Mouse (Mus musculus) hindbrain, embryonic 10.5 days (tissue): ENCODE results near the gene Eps8. TPM values are rescaled to one million over a fixed set of nuclear protein-coding genes. Genes with fewer than 3 reads are reported as not detected.

Experiments
- DNase-seq: peaks from one replicate; pipeline ENCODE4 v3.0.0-alpha.2; 2017; ENCODE audit warnings: low spot score
- H3K27ac ChIP-seq: fragments of 300-500 bp; sonication (generic); 2 replicates; pipeline ENCODE4 v1.5.1; 2016; ENCODE audit warnings: mild to moderate bottlenecking, moderate library complexity
- H3K27me3 ChIP-seq: fragments of 300-500 bp; sonication (generic); 2 replicates; pipeline ENCODE4 v1.6.1; 2016; ENCODE audit warnings: mild to moderate bottlenecking; ENCODE audit not compliant: poor library complexity, insufficient read depth, severe bottlenecking
- H3K36me3 ChIP-seq: fragments of 300-500 bp; sonication (generic); 2 replicates; pipeline ENCODE4 v1.6.1; 2016; ENCODE audit warnings: mild to moderate bottlenecking, moderate library complexity
- H3K4me1 ChIP-seq: fragments of 300-500 bp; sonication (generic); replicated peaks from 2 replicates; pipeline ENCODE4 v1.6.1; 2016; ENCODE audit warnings: mild to moderate bottlenecking
- H3K4me3 ChIP-seq: fragments of 300-500 bp; sonication (generic); 2 replicates; pipeline ENCODE4 v1.5.1; 2016; ENCODE audit warnings: mild to moderate bottlenecking, moderate library complexity
- H3K9me3 ChIP-seq: fragments of 300-500 bp; sonication (generic); 2 replicates; pipeline ENCODE4 v1.6.1; 2016; ENCODE audit warnings: mild to moderate bottlenecking, moderate library complexity
- WGBS: fragments of 180-500 bp; shearing (Covaris S2); methylation state at CpG from one replicate; pipeline ENCODE4 v1.1.7; 2016; 5-methylcytosine and 5-hydroxymethylcytosine counted together
- polyA plus RNA-seq: library from polyadenylated mRNA; unstranded; fragments of >200 nt; fragmentation: Nextera tagmentation; extraction: Ambion mirVana; gene quantifications from 2 replicates; pipeline ENCODE4 v1.2.1, GENCODE M21; 2016

Eps8 gene
- polyA plus RNA-seq, 1 experiment from 2014 or later: 5.8 TPM

- Histone ChIP-seq H3K27me3 (no peaks in the 10 kb centered on the region; the same call in 1 of the 2 replicates), H3K4me1 (peaks cover 36% of the 10 kb centered on the region), H3K9me3 (0 out of 2 replicates have a peak, but pooled peaks cover 2% of the 10 kb centered on the region), H3K36me3 (no peaks in the 10 kb centered on the region), H3K4me3 (peak overlapping the region; percentile 27), H3K27ac (peak overlapping the region; percentile 73)
- DNase-seq: peak; percentile 42
- 5% methylated on average over 10 of the region's 10 CpGs for WGBS
Measured at GRCm38 (mm10) chr6:137542231-137543152, 112.2 kb downstream of the Eps8 start.

- WGBS: 47% methylated on average over 17 of the region's 17 CpGs
- H3K4me3 ChIP-seq: no peak overlapping the region
- no peaks in the 10 kb centered on the region for H3K36me3 ChIP-seq
- no peaks in the 10 kb centered on the region; the same call in 1 of the 2 replicates for H3K27me3 ChIP-seq
- H3K27ac ChIP-seq: peak overlapping the region; percentile 72; the same call in 1 of the 2 replicates
- no peak for DNase-seq
- H3K9me3 ChIP-seq: 0 out of 2 replicates have a peak, but pooled peaks cover 2% of the 10 kb centered on the region
- peaks cover 36% of the 10 kb centered on the region for H3K4me1 ChIP-seq
Measured at GRCm38 (mm10) chr6:137541216-137542176, 113.2 kb downstream of the Eps8 start.

DNA sequence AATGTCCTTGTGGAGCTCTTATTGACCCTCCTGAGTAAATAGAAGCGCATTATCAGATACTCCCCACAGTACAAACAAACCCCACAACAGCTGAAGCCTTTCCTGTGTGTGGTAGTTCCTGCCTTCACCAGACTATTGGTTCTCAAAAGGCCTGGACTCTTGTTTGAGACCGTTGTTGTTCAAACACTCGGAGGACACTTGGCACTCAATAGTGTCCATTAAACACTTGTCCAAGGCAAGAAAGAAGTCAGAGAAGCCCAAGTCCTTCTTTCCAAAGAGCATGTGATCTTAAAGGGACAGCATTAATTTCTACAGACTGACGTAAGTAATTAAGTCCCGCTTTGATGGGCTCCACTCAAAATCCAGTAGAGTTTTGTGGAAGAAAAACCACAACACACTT is 113.9 kb downstream of the Eps8 start:
- Histone ChIP-seq H3K27ac (no peak overlapping the region), H3K27me3 (no peaks in the 10 kb centered on the region; the same call in 1 of the 2 replicates), H3K9me3 (peaks cover 2% of the 10 kb centered on the region; the same call in 1 of the 2 replicates), H3K4me1 (peaks cover 36% of the 10 kb centered on the region), H3K4me3 (no peak overlapping the region), H3K36me3 (0 out of 2 replicates have a peak, but pooled peaks cover 2% of the 10 kb centered on the region)
- 82% methylated on average over 5 of the region's 5 CpGs for WGBS
- DNase-seq: no peak

DNA sequence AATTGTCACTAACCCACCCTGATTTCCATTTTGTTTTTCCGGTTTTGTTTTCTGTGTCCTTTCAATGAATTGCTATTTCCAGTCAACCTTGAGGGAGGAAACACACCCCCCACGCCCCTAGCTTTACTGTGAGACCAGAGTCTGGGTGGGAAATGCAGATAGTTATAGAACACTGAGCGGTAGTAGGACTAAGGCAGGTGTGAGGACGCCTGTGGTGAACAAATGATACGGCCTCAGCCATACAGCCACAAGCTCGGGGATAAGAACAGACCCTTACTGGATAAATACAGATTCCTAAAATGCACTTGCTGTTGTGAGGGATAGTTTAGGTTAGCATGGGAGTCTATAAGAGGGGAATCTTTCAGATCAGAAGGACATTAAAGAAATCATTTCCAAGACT is 114.3 kb downstream of the Eps8 start:
- peaks cover 2% of the 10 kb centered on the region; the same call in 1 of the 2 replicates for H3K9me3 ChIP-seq
- peaks cover 36% of the 10 kb centered on the region for H3K4me1 ChIP-seq
- 0 out of 2 replicates have a peak, but pooled peaks cover 4% of the 10 kb centered on the region for H3K36me3 ChIP-seq
- no peak overlapping the region for H3K4me3 ChIP-seq
- WGBS: 78% methylated on average over 6 of the region's 6 CpGs
- no peak overlapping the region for H3K27ac ChIP-seq
- no peaks in the 10 kb centered on the region; the same call in 1 of the 2 replicates for H3K27me3 ChIP-seq
- no peak for DNase-seq

- DNase-seq: no peak
- no peaks in the 10 kb centered on the region; the same call in 1 of the 2 replicates for H3K9me3 ChIP-seq
Measured at GRCm38 (mm10) chr6:137539219-137539618, 115.5 kb downstream of the Eps8 start.

DNA sequence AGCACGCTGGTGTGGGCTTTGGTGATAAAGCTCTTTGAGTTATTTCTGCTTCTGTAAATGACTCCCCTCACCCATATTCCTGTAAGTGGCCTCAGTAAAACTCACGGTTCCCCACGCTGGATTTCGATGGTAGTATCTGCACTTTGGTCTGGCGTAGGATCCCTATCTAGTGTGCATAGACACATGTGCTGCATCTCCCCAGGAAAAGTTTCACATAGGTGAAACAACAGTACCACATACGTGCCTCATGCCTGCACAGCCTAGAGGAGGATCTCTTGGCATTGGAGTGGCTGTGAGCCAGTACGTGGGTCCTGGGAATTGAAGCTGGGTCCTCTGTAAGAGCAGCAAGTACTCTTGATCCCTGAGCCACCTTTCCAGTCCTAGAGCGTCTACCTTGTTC is 121.9 kb downstream of the Eps8 start:
- H3K36me3 ChIP-seq: 0 out of 2 replicates have a peak, but pooled peaks cover 4% of the 10 kb centered on the region
- 91% methylated on average over 8 of the region's 8 CpGs for WGBS
- H3K4me1 ChIP-seq: no peaks in the 10 kb centered on the region
- no peaks in the 10 kb centered on the region; the same call in 1 of the 2 replicates for H3K9me3 ChIP-seq
- no peak overlapping the region for H3K4me3 ChIP-seq
- no peaks in the 10 kb centered on the region for H3K27me3 ChIP-seq
- DNase-seq: no peak
- no peak overlapping the region for H3K27ac ChIP-seq

More at GRCm38 (mm10) chr6:137539219-137539618, 115.5 kb downstream of the Eps8 start:
- Histone ChIP-seq H3K4me1 (peaks cover 36% of the 10 kb centered on the region), H3K4me3 (no peak overlapping the region), H3K27me3 (no peaks in the 10 kb centered on the region; the same call in 1 of the 2 replicates), H3K27ac (no peak overlapping the region), H3K36me3 (0 out of 2 replicates have a peak, but pooled peaks cover 4% of the 10 kb centered on the region)
- WGBS: 85% methylated on average over 7 of the region's 7 CpGs

DNA sequence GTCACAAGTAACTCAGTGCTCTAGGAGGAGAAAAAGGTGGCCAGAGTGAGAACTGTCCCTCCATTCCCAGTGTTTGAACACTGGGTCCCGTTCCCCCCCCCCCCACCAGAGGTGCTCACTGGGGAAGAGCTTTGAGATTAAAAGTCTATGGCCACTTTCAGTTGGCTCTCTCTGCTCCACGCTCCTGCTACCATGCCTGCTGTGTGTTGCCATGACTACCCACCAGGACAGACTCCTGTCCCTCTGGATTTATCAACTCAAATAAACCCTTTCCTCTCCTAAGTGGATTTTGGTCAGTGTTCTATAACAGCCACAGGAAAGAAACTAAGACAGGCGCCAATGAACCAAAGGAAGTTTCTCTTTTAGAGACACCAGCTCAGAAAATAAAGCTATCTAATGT is 128.9 kb downstream of the Eps8 start:
- no peaks in the 10 kb centered on the region for H3K36me3 ChIP-seq
- no peaks in the 10 kb centered on the region for H3K27me3 ChIP-seq
- DNase-seq: peak; percentile 28
- H3K27ac ChIP-seq: no peak overlapping the region
- 17% methylated on average over 3 of the region's 3 CpGs for WGBS
- no peak overlapping the region for H3K4me3 ChIP-seq
- H3K4me1 ChIP-seq: peaks cover 5% of the 10 kb centered on the region
- no peaks in the 10 kb centered on the region for H3K9me3 ChIP-seq

- H3K4me1 ChIP-seq: peaks cover 4% of the 10 kb centered on the region
- no peak overlapping the region for H3K4me3 ChIP-seq
- H3K27ac ChIP-seq: 0 out of 2 replicates have a peak overlapping the region, but pooled peaks have one; percentile 3
- whole genome bisulfite sequencing: 88% methylated on average over 8 of the region's 8 CpGs
- no peaks in the 10 kb centered on the region for H3K36me3 ChIP-seq
- H3K27me3 ChIP-seq: no peaks in the 10 kb centered on the region
- DNase-seq: no peak
- H3K9me3 ChIP-seq: no peaks in the 10 kb centered on the region
Measured at GRCm38 (mm10) chr6:137520343-137520704, 134.4 kb downstream of the Eps8 start.

GRCm38 (mm10) chr6:137519529-137520342 is 134.9 kb downstream of the Eps8 start:
- H3K27ac ChIP-seq: no peak overlapping the region
- no peaks in the 10 kb centered on the region for H3K9me3 ChIP-seq
- no peaks in the 10 kb centered on the region for H3K36me3 ChIP-seq
- H3K4me1 ChIP-seq: peaks cover 4% of the 10 kb centered on the region
- H3K4me3 ChIP-seq: no peak overlapping the region
- no peak for DNase-seq
- H3K27me3 ChIP-seq: no peaks in the 10 kb centered on the region
- 82% methylated on average over 11 of the region's 11 CpGs for WGBS

GRCm38 (mm10) chr6:137514872-137515271 is 139.8 kb downstream of the Eps8 start:
- DNase-seq: no peak
- H3K9me3 ChIP-seq: no peaks in the 10 kb centered on the region
- 87% methylated on average over 4 of the region's 4 CpGs for WGBS
- H3K27me3 ChIP-seq: no peaks in the 10 kb centered on the region
- H3K36me3 ChIP-seq: no peaks in the 10 kb centered on the region
- no peak overlapping the region for H3K4me3 ChIP-seq
- H3K27ac ChIP-seq: no peak overlapping the region
- H3K4me1 ChIP-seq: peaks cover 4% of the 10 kb centered on the region

- H3K4me3 ChIP-seq: no peak overlapping the region
- H3K36me3 ChIP-seq: no peaks in the 10 kb centered on the region
- no peaks in the 10 kb centered on the region for H3K27me3 ChIP-seq
- H3K9me3 ChIP-seq: no peaks in the 10 kb centered on the region
- DNase-seq: no peak
- no peak overlapping the region for H3K27ac ChIP-seq
- WGBS: 87% methylated on average over 5 of the region's 5 CpGs
- no peaks in the 10 kb centered on the region for H3K4me1 ChIP-seq
Measured at GRCm38 (mm10) chr6:137512753-137513152, 141.9 kb downstream of the Eps8 start.
